Mouse (Mus musculus) midbrain, embryonic 15.5 days (tissue): ENCODE measurements around the gene Isx. TPM values are rescaled to one million over a fixed set of nuclear protein-coding genes. Genes with fewer than 3 reads are reported as not detected.
A peak's percentile ranks its signal among the peaks of the same experiment; 100 is the strongest.

Source experiments
- ATAC-seq: fragments of 200-750 bp; cut with Nextera tagmentation; replicated peaks from 2 replicates; pipeline ENCODE4 v1.8.0; 2017; ENCODE audit warnings: moderate TSS enrichment
- H3K27ac ChIP-seq: fragments of 300-500 bp; sonication (generic); 2 replicates; pipeline ENCODE4 v1.5.1; 2015; ENCODE audit warnings: mild to moderate bottlenecking, inconsistent platforms
- H3K27me3 ChIP-seq: fragments of 300-500 bp; sonication (generic); replicated peaks from 2 replicates; pipeline ENCODE4 v1.6.1; 2015; ENCODE audit warnings: inconsistent platforms
- H3K36me3 ChIP-seq: fragments of 300-500 bp; sonication (generic); replicated peaks from 2 replicates; pipeline ENCODE4 v1.6.1; 2015; ENCODE audit warnings: inconsistent platforms
- H3K4me1 ChIP-seq: fragments of 300-500 bp; sonication (generic); 2 replicates; pipeline ENCODE4 v1.6.1; 2015; ENCODE audit warnings: inconsistent platforms
- H3K4me2 ChIP-seq: fragments of 300-500 bp; sonication (generic); 2 replicates; pipeline ENCODE4 v1.6.1; 2015; ENCODE audit warnings: inconsistent platforms, mild to moderate bottlenecking, moderate library complexity
- H3K4me3 ChIP-seq: fragments of 300-500 bp; sonication (generic); 2 replicates; pipeline ENCODE4 v1.5.1; 2015; ENCODE audit warnings: mild to moderate bottlenecking, inconsistent platforms
- H3K9ac ChIP-seq: fragments of 300-500 bp; sonication (generic); 2 replicates; pipeline ENCODE4 v1.6.1; 2015; ENCODE audit warnings: mild to moderate bottlenecking, inconsistent platforms
- H3K9me3 ChIP-seq: fragments of 300-500 bp; sonication (generic); 2 replicates; pipeline ENCODE4 v1.6.1; 2016; ENCODE audit warnings: inconsistent platforms
- WGBS: fragments of 180-500 bp; shearing (Covaris S2); methylation state at CpG from one replicate; pipeline ENCODE4 v1.1.7; 2015; ENCODE audit warnings: mixed read lengths; 5-methylcytosine and 5-hydroxymethylcytosine counted together
- polyA plus RNA-seq: library from polyadenylated mRNA; unstranded; fragments of >200 nt; fragmentation: Nextera tagmentation; extraction: Ambion mirVana; gene quantifications from 2 replicates; pipeline ENCODE4 v1.2.1, GENCODE M21; 2015

Isx gene
- polyA plus RNA-seq, 1 experiment from 2014 or later = not detected

GRCm38 (mm10) chr8:74903054-74903842 lies 30.3 kb downstream of the Isx start:
- no peaks in the 10 kb centered on the region for H3K4me1 ChIP-seq
- no peaks in the 10 kb centered on the region for H3K27me3 ChIP-seq
- ATAC-seq = no peak
- no peak overlapping the region for H3K4me3 ChIP-seq
- no peak overlapping the region for H3K9ac ChIP-seq
- no peaks in the 10 kb centered on the region for H3K36me3 ChIP-seq
- H3K4me2 ChIP-seq = no peak overlapping the region
- no peaks in the 10 kb centered on the region for H3K9me3 ChIP-seq
- 54% methylated on average over 6 of the region's 6 CpGs for WGBS
- H3K27ac ChIP-seq = no peak overlapping the region

- Histone ChIP-seq H3K27me3 (no peaks in the 10 kb centered on the region), H3K4me2 (no peak overlapping the region), H3K36me3 (no peaks in the 10 kb centered on the region), H3K9ac (no peak overlapping the region), H3K9me3 (no peaks in the 10 kb centered on the region), H3K4me3 (no peak overlapping the region), H3K27ac (no peak overlapping the region), H3K4me1 (no peaks in the 10 kb centered on the region)
- peak; percentile 78 for ATAC-seq
- WGBS = 5% methylated on average over 1 of the region's 1 CpGs
Observed at GRCm38 (mm10) chr8:74906333-74906732, 33.4 kb downstream of the Isx start.

- Histone ChIP-seq H3K9me3 (no peaks in the 10 kb centered on the region), H3K4me1 (no peaks in the 10 kb centered on the region), H3K27ac (no peak overlapping the region), H3K4me3 (no peak overlapping the region), H3K9ac (no peak overlapping the region), H3K36me3 (no peaks in the 10 kb centered on the region), H3K4me2 (no peak overlapping the region), H3K27me3 (no peaks in the 10 kb centered on the region)
- WGBS = 97% methylated on average over 1 of the region's 1 CpGs
- no peak for ATAC-seq
Observed at GRCm38 (mm10) chr8:74910708-74911107, 37.7 kb downstream of the Isx start.

- no peak overlapping the region for H3K4me2 ChIP-seq
- no peaks in the 10 kb centered on the region for H3K4me1 ChIP-seq
- no peaks in the 10 kb centered on the region for H3K9me3 ChIP-seq
- 84% methylated on average over 8 of the region's 8 CpGs for WGBS
- H3K27ac ChIP-seq = no peak overlapping the region
- no peaks in the 10 kb centered on the region for H3K36me3 ChIP-seq
- no peak overlapping the region for H3K4me3 ChIP-seq
- no peak overlapping the region for H3K9ac ChIP-seq
- H3K27me3 ChIP-seq = no peaks in the 10 kb centered on the region
- ATAC-seq = no peak
Observed at GRCm38 (mm10) chr8:74920691-74921421, 47.9 kb downstream of the Isx start.

GRCm38 (mm10) chr8:74921882-74922518 lies 49.0 kb downstream of the Isx start:
- no peaks in the 10 kb centered on the region for H3K27me3 ChIP-seq
- no peak overlapping the region for H3K4me3 ChIP-seq
- H3K27ac ChIP-seq = no peak overlapping the region
- H3K9me3 ChIP-seq = no peaks in the 10 kb centered on the region
- ATAC-seq = peak; percentile 73
- 78% methylated on average over 4 of the region's 4 CpGs for WGBS
- H3K9ac ChIP-seq = no peak overlapping the region
- H3K4me1 ChIP-seq = no peaks in the 10 kb centered on the region
- no peaks in the 10 kb centered on the region for H3K36me3 ChIP-seq
- H3K4me2 ChIP-seq = no peak overlapping the region

- ATAC-seq = no peak
- no peaks in the 10 kb centered on the region for H3K4me1 ChIP-seq
- no peak overlapping the region for H3K27ac ChIP-seq
- no peak overlapping the region for H3K9ac ChIP-seq
- no peaks in the 10 kb centered on the region for H3K9me3 ChIP-seq
- H3K27me3 ChIP-seq = no peaks in the 10 kb centered on the region
- 17% methylated on average over 1 of the region's 1 CpGs for WGBS
- no peak overlapping the region for H3K4me2 ChIP-seq
- H3K36me3 ChIP-seq = no peaks in the 10 kb centered on the region
- H3K4me3 ChIP-seq = no peak overlapping the region
Observed at GRCm38 (mm10) chr8:74927940-74928339, 55.0 kb downstream of the Isx start.

GRCm38 (mm10) chr8:74930731-74931130 lies 57.8 kb downstream of the Isx start:
- no peaks in the 10 kb centered on the region for H3K9me3 ChIP-seq
- no peak for ATAC-seq
- 24% methylated on average over 3 of the region's 3 CpGs for WGBS

GRCm38 (mm10) chr8:74935308-74935707 lies 62.3 kb downstream of the Isx start:
- Histone ChIP-seq H3K27me3 (no peaks in the 10 kb centered on the region), H3K9ac (no peak overlapping the region), H3K36me3 (no peaks in the 10 kb centered on the region), H3K9me3 (no peaks in the 10 kb centered on the region), H3K4me2 (no peak overlapping the region), H3K4me1 (no peaks in the 10 kb centered on the region), H3K4me3 (no peak overlapping the region), H3K27ac (no peak overlapping the region)
- ATAC-seq = peak; percentile 83
- 18% methylated on average over 6 of the region's 6 CpGs for WGBS

More at GRCm38 (mm10) chr8:74930731-74931130, 57.8 kb downstream of the Isx start:
- no peak overlapping the region for H3K9ac ChIP-seq
- H3K27me3 ChIP-seq = no peaks in the 10 kb centered on the region
- no peak overlapping the region for H3K4me2 ChIP-seq
- no peaks in the 10 kb centered on the region for H3K36me3 ChIP-seq
- no peaks in the 10 kb centered on the region for H3K4me1 ChIP-seq
- H3K4me3 ChIP-seq = no peak overlapping the region
- H3K27ac ChIP-seq = no peak overlapping the region

- Histone ChIP-seq H3K4me3 (no peak overlapping the region), H3K27me3 (no peaks in the 10 kb centered on the region), H3K4me2 (no peak overlapping the region), H3K4me1 (no peaks in the 10 kb centered on the region), H3K9me3 (no peaks in the 10 kb centered on the region), H3K9ac (no peak overlapping the region), H3K27ac (no peak overlapping the region), H3K36me3 (no peaks in the 10 kb centered on the region)
- no peak for ATAC-seq
- 95% methylated on average over 2 of the region's 2 CpGs for WGBS
Observed at GRCm38 (mm10) chr8:74936656-74937055, 63.7 kb downstream of the Isx start.

- ATAC-seq = no peak
Observed at GRCm38 (mm10) chr8:74942056-74942455, 69.1 kb downstream of the Isx start.

More at GRCm38 (mm10) chr8:74942056-74942455, 69.1 kb downstream of the Isx start:
- H3K4me3 ChIP-seq = no peak overlapping the region
- H3K4me1 ChIP-seq = no peaks in the 10 kb centered on the region
- no peaks in the 10 kb centered on the region for H3K36me3 ChIP-seq
- no peak overlapping the region for H3K27ac ChIP-seq
- H3K4me2 ChIP-seq = no peak overlapping the region
- no peaks in the 10 kb centered on the region for H3K9me3 ChIP-seq
- 90% methylated on average over 3 of the region's 3 CpGs for WGBS
- H3K9ac ChIP-seq = no peak overlapping the region
- no peaks in the 10 kb centered on the region for H3K27me3 ChIP-seq
